Mouse (Mus musculus) CD8-positive naive resting alpha-beta T cell, adult 2 months (primary cell): ENCODE measurements around the gene Glb1.
"Not testable (repeated sequence)": the region's sequence is repeated elsewhere in the genome, so short reads cannot be mapped to it uniquely, and the experiment has no call there.

ENCODE experiments used
- DNase-seq, 2 experiments: peaks; one replicate each; pipeline ENCODE4 v3.0.0; 2022; ENCODE audit warnings: low read depth in 2 of 2, low spot score in 2 of 2

Glb1 gene

GRCm38 (mm10) chr9:114400949-114401684 lies at the start of gene Glb1, which contains the start of gene Tmppe:
Glb1 (plus strand) TSS chr9:114401076.
Tmppe (plus strand) TSS chr9:114401105.
- DNase-seq: peak; percentile 51 to 70

GRCm38 (mm10) chr9:114367783-114368470 lies 32.9 kb upstream of the Glb1 start:
- DNase-seq: no peak

- no peak for DNase-seq
Observed at GRCm38 (mm10) chr9:114368471-114368858, 32.4 kb upstream of the Glb1 start.

GRCm38 (mm10) chr9:114369389-114369788 lies 31.5 kb upstream of the Glb1 start:
- not testable (repeated sequence) for DNase-seq

- DNase-seq: not testable (repeated sequence)
Observed at GRCm38 (mm10) chr9:114371717-114372116, 29.2 kb upstream of the Glb1 start.

GRCm38 (mm10) chr9:114375276-114375962 lies 25.5 kb upstream of the Glb1 start:
- no peak for DNase-seq

GRCm38 (mm10) chr9:114377168-114377567 lies 23.7 kb upstream of the Glb1 start:
- DNase-seq: no peak

- no peak for DNase-seq
Observed at GRCm38 (mm10) chr9:114379871-114380270, 21.0 kb upstream of the Glb1 start.

GRCm38 (mm10) chr9:114380881-114381733 lies 19.8 kb upstream of the Glb1 start:
- peak; percentile 16 to 28 for DNase-seq

GRCm38 (mm10) chr9:114382936-114383710 lies 17.8 kb upstream of the Glb1 start:
- DNase-seq: no peak

- no peak for DNase-seq
Observed at GRCm38 (mm10) chr9:114384691-114385090, 16.2 kb upstream of the Glb1 start.

- no peak for DNase-seq
Observed at GRCm38 (mm10) chr9:114385160-114385559, 15.7 kb upstream of the Glb1 start.

- DNase-seq: no peak
Observed at GRCm38 (mm10) chr9:114387086-114387485, 13.8 kb upstream of the Glb1 start.

- no peak for DNase-seq
Observed at GRCm38 (mm10) chr9:114388288-114388687, 12.6 kb upstream of the Glb1 start.

- DNase-seq: no peak
Observed at GRCm38 (mm10) chr9:114388701-114389370, 12.0 kb upstream of the Glb1 start.

- peak in 1 of 2 experiments; percentile 16 for DNase-seq
Observed at GRCm38 (mm10) chr9:114389371-114389904, 11.4 kb upstream of the Glb1 start.

- DNase-seq: peak; percentile 23 to 34
Observed at GRCm38 (mm10) chr9:114389905-114390748, 10.7 kb upstream of the Glb1 start, which contains the start of gene Crtap. Crtap (minus strand) TSS chr9:114390675.

GRCm38 (mm10) chr9:114390749-114391075 lies 10.2 kb upstream of the Glb1 start:
- DNase-seq: no peak
